In genomic region chr11:62557205-62557604, GRCm38 (mm10) we compare ENCODE assay signal across 24 mouse cellular contexts. TPM values are rescaled to one million over a fixed set of nuclear protein-coding genes. Genes with fewer than 3 reads are reported as not detected.
DNase-seq lines count a peak whose midpoint lies in the region; ATAC-seq and TF ChIP-seq lines count a peak whose summit lies in the region.
"Had no signal": no experiment of that assay in that cellular context is flagged by ENCODE, and none has a peak within 500 bp of the region (broad histone marks: within the 10 kb centered on the region; RNA-seq: fewer than 3 reads in every experiment).

No protein-coding gene starts in this region.

- no peak for ATAC-seq in liver, postnatal 0 days
- 0 out of 2 replicates have a peak, but pooled peaks have one; percentile 34 for ATAC-seq in intestine, embryonic 14.5 days (replicated peaks; ENCODE audit: low FRiP score, low TSS enrichment, low read depth)
- ATAC-seq in intestine, postnatal 0 days: peak; percentile 79
- ATAC-seq: activated CD4-positive, CD25-positive, alpha-beta regulatory T cell, adult 4 months; forebrain, embryonic 15.5 days had no signal

- H3K79me2 ChIP-seq in liver, adult 2 months (ENCODE audit: control insufficient read depth, insufficient read depth, low read length): no peaks in the 10 kb centered on the region

- no peak overlapping the region for H3K27ac ChIP-seq in liver, adult 2 months (replicated peaks; ENCODE audit: insufficient read depth, low read depth, low read length)
- H3K27ac ChIP-seq in liver, postnatal 0 days (ENCODE audit: low read depth): no peak overlapping the region
- H3K27ac ChIP-seq in intestine, embryonic 14.5 days (ENCODE audit: low read depth): no peak overlapping the region
- H3K27ac ChIP-seq in intestine, postnatal 0 days (ENCODE audit: low read depth, low read length): peak overlapping the region; percentile 41; the same call in 1 of the 2 replicates
- H3K27ac ChIP-seq in small intestine, adult 2 months (ENCODE audit: insufficient read depth, low read depth, low read length): 0 out of 2 replicates have a peak overlapping the region, but pooled peaks have one; percentile 33
- H3K27ac ChIP-seq: forebrain, embryonic 15.5 days; hindbrain, embryonic 13.5 days; limb, embryonic 15.5 days; lung, embryonic 15.5 days; midbrain, embryonic 10.5 days had no signal

- 25% methylated on average over 5 of the region's 5 CpGs for WGBS in liver, adult 2 months
- 47% methylated on average over 5 of the region's 5 CpGs for WGBS in liver, postnatal 0 days (ENCODE audit: insufficient replicate concordance)
- WGBS in intestine, embryonic 14.5 days: 64% methylated on average over 5 of the region's 5 CpGs
- WGBS in intestine, postnatal 0 days: 33% methylated on average over 5 of the region's 5 CpGs
- WGBS in small intestine, adult 2 months: 16% methylated on average over 5 of the region's 5 CpGs

- no peak for TF ChIP-seq CTCF in liver, adult 2 months (IDR thresholded peaks at IDR 0.05; ENCODE audit: low read depth, low read length)
- no peak for TF ChIP-seq CTCF in liver, postnatal 0 days (IDR thresholded peaks at IDR 0.05; ENCODE audit: low read depth)
- TF ChIP-seq CTCF in intestine, postnatal 0 days (IDR thresholded peaks at IDR 0.05; ENCODE audit: low read depth): no peak
- TF ChIP-seq CTCF in small intestine, adult 2 months (IDR thresholded peaks at IDR 0.05; ENCODE audit: extremely low read depth, insufficient read length, insufficient replicate concordance, low read depth, low read length): no peak

- H3K4me1 ChIP-seq in liver, adult 2 months (ENCODE audit: control insufficient read depth, insufficient read depth, low read length): peaks cover 21% of the 10 kb centered on the region
- H3K4me1 ChIP-seq in liver, postnatal 0 days (ENCODE audit: insufficient read depth): peaks cover 25% of the 10 kb centered on the region
- H3K4me1 ChIP-seq in intestine, embryonic 14.5 days (replicated peaks; ENCODE audit: control insufficient read depth, insufficient read depth, low read length): peaks cover 19% of the 10 kb centered on the region
- H3K4me1 ChIP-seq in intestine, postnatal 0 days (replicated peaks; ENCODE audit: control insufficient read depth, insufficient read depth, low read length): no peaks in the 10 kb centered on the region
- peaks cover 14% of the 10 kb centered on the region for H3K4me1 ChIP-seq in small intestine, adult 2 months (ENCODE audit: control insufficient read depth, insufficient read depth, insufficient read length, low read length)

- TF ChIP-seq EP300 in liver, postnatal 0 days (IDR thresholded peaks at IDR 0.05; ENCODE audit: low read depth): no peak

- TF ChIP-seq POLR2A in liver, adult 2 months (IDR thresholded peaks at IDR 0.05; ENCODE audit: extremely low read depth, insufficient read depth, low read length): no peak
- no peak for TF ChIP-seq POLR2A in small intestine, adult 2 months (IDR thresholded peaks at IDR 0.05; ENCODE audit: low read depth, low read length)

- H3K27me3 ChIP-seq in liver, adult 2 months (ENCODE audit: control insufficient read depth, insufficient read depth, low read length): no peaks in the 10 kb centered on the region
- H3K27me3 ChIP-seq in liver, postnatal 0 days (ENCODE audit: insufficient read depth, low read length): no peaks in the 10 kb centered on the region
- H3K27me3 ChIP-seq in intestine, embryonic 14.5 days (replicated peaks; ENCODE audit: control insufficient read depth, insufficient read depth, low read length): no peaks in the 10 kb centered on the region
- no peaks in the 10 kb centered on the region for H3K27me3 ChIP-seq in intestine, postnatal 0 days (replicated peaks; ENCODE audit: control insufficient read depth, insufficient read depth, low read length)
- no peaks in the 10 kb centered on the region for H3K27me3 ChIP-seq in small intestine, adult 2 months (ENCODE audit: control insufficient read depth, insufficient read depth, low read length)
- H3K27me3 ChIP-seq: forebrain, embryonic 15.5 days; hindbrain, embryonic 13.5 days; limb, embryonic 15.5 days; lung, embryonic 15.5 days had no signal

- H3K9ac ChIP-seq in liver, adult 2 months (ENCODE audit: low read depth, low read length): no peak overlapping the region
- no peak overlapping the region for H3K9ac ChIP-seq in liver, postnatal 0 days (replicated peaks)
- no peak overlapping the region for H3K9ac ChIP-seq in intestine, embryonic 14.5 days (ENCODE audit: low read length)
- H3K9ac ChIP-seq in intestine, postnatal 0 days (ENCODE audit: low read depth, low read length): no peak overlapping the region
- H3K9ac ChIP-seq: forebrain, embryonic 15.5 days; hindbrain, embryonic 13.5 days; limb, embryonic 15.5 days; lung, embryonic 15.5 days had no signal

- peak; percentile 86 for DNase-seq in liver, adult 2 months (ENCODE audit: extremely low read depth, low read depth, low spot score)
- DNase-seq in liver, postnatal 0 days: no peak
- DNase-seq in intestine, embryonic 14.5 days (ENCODE audit: low spot score): no peak
- DNase-seq in layer of hippocampus, postnatal 14 days (ENCODE audit: low spot score in 2 of 2): no peak
- no peak for DNase-seq in left cerebral cortex, adult 8-10 months (ENCODE audit: low spot score in 2 of 2)
- DNase-seq in thymus, postnatal 14 days: no peak
- DNase-seq: adrenal gland, postnatal 14 days; cerebellum, adult 11 months; cerebellum, postnatal 14 days; embryo, embryonic 11 days; heart, postnatal 14 days; layer of hippocampus, postnatal 36 days; lung, postnatal 4 days; right cerebral cortex, adult 18-20 months; thymus, adult 18-20 months had no signal

- H3K9me3 ChIP-seq in liver, postnatal 0 days (ENCODE audit: low read length): no peaks in the 10 kb centered on the region
- no peaks in the 10 kb centered on the region for H3K9me3 ChIP-seq in intestine, embryonic 14.5 days (ENCODE audit: control insufficient read depth, low read length)
- H3K9me3 ChIP-seq in intestine, postnatal 0 days (ENCODE audit: control insufficient read depth): no peaks in the 10 kb centered on the region
- H3K9me3 ChIP-seq: forebrain, embryonic 15.5 days; hindbrain, embryonic 13.5 days; limb, embryonic 15.5 days; lung, embryonic 15.5 days; midbrain, embryonic 10.5 days had no signal

- H3K4me3 ChIP-seq in liver, adult 2 months (ENCODE audit: insufficient read depth, low read depth, low read length): no peak overlapping the region
- no peak overlapping the region for H3K4me3 ChIP-seq in liver, postnatal 0 days (ENCODE audit: low read depth, low read length)
- no peak overlapping the region for H3K4me3 ChIP-seq in intestine, embryonic 14.5 days (ENCODE audit: low read depth, low read length)
- H3K4me3 ChIP-seq in intestine, postnatal 0 days (ENCODE audit: low read depth, low read length): no peak overlapping the region
- no peak overlapping the region for H3K4me3 ChIP-seq in small intestine, adult 2 months (ENCODE audit: low read depth, low read length)
- H3K4me3 ChIP-seq: forebrain, embryonic 15.5 days; hindbrain, embryonic 13.5 days; limb, embryonic 15.5 days; lung, embryonic 15.5 days; midbrain, embryonic 10.5 days had no signal

- peaks cover 14% of the 10 kb centered on the region for H3K36me3 ChIP-seq in liver, adult 2 months (ENCODE audit: control insufficient read depth, insufficient read depth, low read length)
- H3K36me3 ChIP-seq in liver, postnatal 0 days (replicated peaks; ENCODE audit: insufficient read depth, low read length): peaks cover 24% of the 10 kb centered on the region
- H3K36me3 ChIP-seq in intestine, embryonic 14.5 days (ENCODE audit: control insufficient read depth, insufficient read depth, low read length): peaks cover 22% of the 10 kb centered on the region
- peaks cover 10% of the 10 kb centered on the region; the same call in 1 of the 2 replicates for H3K36me3 ChIP-seq in intestine, postnatal 0 days (ENCODE audit: control insufficient read depth, insufficient read depth)
- H3K36me3 ChIP-seq in small intestine, adult 2 months (ENCODE audit: control insufficient read depth, insufficient read depth, low read length): peaks cover 18% of the 10 kb centered on the region

- H3K4me2 ChIP-seq in liver, postnatal 0 days (ENCODE audit: low read depth, low read length): no peak overlapping the region
- no peak overlapping the region for H3K4me2 ChIP-seq in intestine, embryonic 14.5 days (ENCODE audit: low read length)
- H3K4me2 ChIP-seq in intestine, postnatal 0 days (replicated peaks; ENCODE audit: low read depth): no peak overlapping the region
- H3K4me2 ChIP-seq: forebrain, embryonic 15.5 days; heart, embryonic 11.5 days; hindbrain, embryonic 13.5 days; limb, embryonic 15.5 days; lung, embryonic 15.5 days had no signal

RNA-seq across cellular contexts. Expression of gene Ubb, which starts 6.2 kb away (rescaled TPM):
- total RNA-seq in liver, adult 2 months (2014; rRNA removed): 621 and 698 TPM in 2 replicates
- 644 and 809 TPM in 2 replicates for polyA plus RNA-seq in liver, adult 2 months (2012; rRNA removed)
- polyA plus RNA-seq in liver, postnatal 0 days (2015; fragmentation: Nextera tagmentation; extraction: Ambion mirVana): 1,161 and 1,214 TPM in 2 replicates
- 2,820 and 3,158 TPM in 2 replicates for polyA plus RNA-seq in intestine, embryonic 14.5 days (2014; fragmentation: Nextera tagmentation; extraction: Ambion mirVana)
- 2,405 and 2,440 TPM in 2 replicates for polyA plus RNA-seq in intestine, postnatal 0 days (2015; fragmentation: Nextera tagmentation; extraction: Ambion mirVana)
- 827 and 2,308 TPM in 2 replicates for polyA plus RNA-seq in small intestine, adult 2 months (2012; rRNA removed)
- total RNA-seq in layer of hippocampus, postnatal 14 days (2021): 1,000 to 10,000 TPM; 1,675 to 1,723 TPM
- 1,000 to 10,000 TPM; 1,765 to 1,972 (median 1,844) TPM for total RNA-seq in left cerebral cortex, adult 8-10 months (2022)

RNA-seq across cellular contexts. Expression of gene Trpv2, which starts 17.1 kb away (rescaled TPM):
- total RNA-seq in liver, adult 2 months (2014; rRNA removed): 0.83 and 2.1 TPM in 2 replicates
- polyA plus RNA-seq in liver, adult 2 months (2012; rRNA removed): 0.57 and 1.7 TPM in 2 replicates
- polyA plus RNA-seq in liver, postnatal 0 days (2015; fragmentation: Nextera tagmentation; extraction: Ambion mirVana): 4.7 and 5.4 TPM in 2 replicates
- polyA plus RNA-seq in intestine, embryonic 14.5 days (2014; fragmentation: Nextera tagmentation; extraction: Ambion mirVana): 11.6 and 12.4 TPM in 2 replicates
- polyA plus RNA-seq in intestine, postnatal 0 days (2015; fragmentation: Nextera tagmentation; extraction: Ambion mirVana): 6.0 and 6.3 TPM in 2 replicates
- polyA plus RNA-seq in small intestine, adult 2 months (2012; rRNA removed): 4.0 and 4.7 TPM in 2 replicates
- total RNA-seq in layer of hippocampus, postnatal 14 days (2021): 10 to 100 TPM; 18.4 to 21.5 TPM
- 10 to 100 TPM; 17.9 to 20.2 (median 19.3) TPM for total RNA-seq in left cerebral cortex, adult 8-10 months (2022)

RNA-seq across cellular contexts. Expression of gene Cenpv, which starts 18.1 kb away (rescaled TPM):
- total RNA-seq in liver, adult 2 months (2014; rRNA removed): 20.5 and 26.6 TPM in 2 replicates
- 31.6 and 32.6 TPM in 2 replicates for polyA plus RNA-seq in liver, adult 2 months (2012; rRNA removed)
- polyA plus RNA-seq in liver, postnatal 0 days (2015; fragmentation: Nextera tagmentation; extraction: Ambion mirVana): 9.8 and 14.0 TPM in 2 replicates
- 31.1 and 44.9 TPM in 2 replicates for polyA plus RNA-seq in intestine, embryonic 14.5 days (2014; fragmentation: Nextera tagmentation; extraction: Ambion mirVana)
- polyA plus RNA-seq in intestine, postnatal 0 days (2015; fragmentation: Nextera tagmentation; extraction: Ambion mirVana): 54.9 and 55.2 TPM in 2 replicates
- polyA plus RNA-seq in small intestine, adult 2 months (2012; rRNA removed): 77.4 and 175 TPM in 2 replicates
- 10 to 100 TPM; 37.4 to 38.5 TPM for total RNA-seq in layer of hippocampus, postnatal 14 days (2021)
- 10 to 100 TPM; 29.2 to 35.6 (median 31.8) TPM for total RNA-seq in left cerebral cortex, adult 8-10 months (2022)

Comparison
In these comparisons a context has a peak if more than half of its experiments do, and no peak if none do; other contexts are left out.
1. H3K27ac ChIP-seq: peak in intestine, postnatal 0 days (single experiment) and small intestine, adult 2 months (single experiment); none in liver, adult 2 months (single experiment), liver, postnatal 0 days (single experiment) and intestine, embryonic 14.5 days (single experiment).